21 mouse cellular contexts compared by ENCODE assay signal in genomic region chr1:185929761-185930160, GRCm38 (mm10).
DNase-seq lines count a peak whose midpoint lies in the region; ATAC-seq and TF ChIP-seq lines count a peak whose summit lies in the region.
"Had no signal": no experiment of that assay in that cellular context is flagged by ENCODE, and none has a peak within 500 bp of the region (broad histone marks: within the 10 kb centered on the region; RNA-seq: fewer than 3 reads in every experiment).

No protein-coding gene starts in this region.

- no peak for TF ChIP-seq POLR2A in lung, adult 2 months (IDR thresholded peaks at IDR 0.05; ENCODE audit: borderline replicate concordance, extremely low read depth, low read depth, low read length)

- 86% methylated on average over 5 of the region's 5 CpGs for WGBS in intestine, postnatal 0 days
- WGBS in intestine, embryonic 15.5 days, result 86% methylated on average over 5 of the region's 5 CpGs
- 82% methylated on average over 5 of the region's 5 CpGs for WGBS in lung, postnatal 0 days
- WGBS in lung, adult 2 months, result 83% methylated on average over 5 of the region's 5 CpGs
- 86% methylated on average over 5 of the region's 5 CpGs for WGBS in stomach, postnatal 0 days

- no peaks in the 10 kb centered on the region for H3K4me1 ChIP-seq in intestine, postnatal 0 days (replicated peaks; ENCODE audit: control insufficient read depth, insufficient read depth, low read length)
- H3K4me1 ChIP-seq in intestine, embryonic 15.5 days (replicated peaks), result no peaks in the 10 kb centered on the region
- no peaks in the 10 kb centered on the region for H3K4me1 ChIP-seq in lung, postnatal 0 days (ENCODE audit: insufficient read depth, low read depth, low read length)
- no peaks in the 10 kb centered on the region for H3K4me1 ChIP-seq in lung, adult 2 months (ENCODE audit: control insufficient read depth, insufficient read depth, low read length)
- H3K4me1 ChIP-seq in ES-E14 (ENCODE audit: control insufficient read depth in 2 of 2, insufficient read depth in 2 of 2, low read length in 2 of 2, poor library complexity in 1 of 2), result peaks cover 0 to 2% of the 10 kb centered on the region in 2 experiments; a peak in 1 of 4 replicates
- no peaks in the 10 kb centered on the region for H3K4me1 ChIP-seq in stomach, postnatal 0 days (replicated peaks; ENCODE audit: control insufficient read depth, insufficient read depth)
- H3K4me1 ChIP-seq: embryonic facial prominence, embryonic 10.5 days; forebrain, embryonic 12.5 days; lung, embryonic 15.5 days had no signal

- H3K4me2 ChIP-seq in intestine, postnatal 0 days (replicated peaks; ENCODE audit: low read depth), result no peak overlapping the region
- H3K4me2 ChIP-seq in intestine, embryonic 15.5 days (replicated peaks), result no peak overlapping the region
- H3K4me2 ChIP-seq in lung, postnatal 0 days (replicated peaks; ENCODE audit: low read depth, low read length), result no peak overlapping the region
- H3K4me2 ChIP-seq in stomach, postnatal 0 days (replicated peaks; ENCODE audit: low read depth), result no peak overlapping the region
- H3K4me2 ChIP-seq: forebrain, embryonic 12.5 days; lung, embryonic 15.5 days; midbrain, embryonic 13.5 days had no signal

- no peak for ATAC-seq in intestine, postnatal 0 days
- ATAC-seq in intestine, embryonic 15.5 days, result no peak
- no peak for ATAC-seq in lung, postnatal 0 days
- ATAC-seq in stomach, postnatal 0 days (ENCODE audit: low FRiP score, low TSS enrichment), result no peak
- ATAC-seq: inflammation-experienced regulatory T-cells, adult 6 months; midbrain, embryonic 13.5 days had no signal

- in situ Hi-C loops in ES-E14 (cut with MboI; ENCODE audit: low sequenced_read_pairs in 2 of 2, unreplicated experiment in 2 of 2), result no loop called here

- H3K36me3 ChIP-seq in intestine, postnatal 0 days (ENCODE audit: control insufficient read depth, insufficient read depth), result no peaks in the 10 kb centered on the region
- no peaks in the 10 kb centered on the region for H3K36me3 ChIP-seq in intestine, embryonic 15.5 days
- no peaks in the 10 kb centered on the region for H3K36me3 ChIP-seq in lung, postnatal 0 days (ENCODE audit: insufficient read depth, low read length)
- H3K36me3 ChIP-seq in ES-E14 (ENCODE audit: control insufficient read depth, insufficient read depth, low read length, poor library complexity, severe bottlenecking), result no peaks in the 10 kb centered on the region
- no peaks in the 10 kb centered on the region for H3K36me3 ChIP-seq in stomach, postnatal 0 days (ENCODE audit: control insufficient read depth, insufficient read depth, low read length)
- H3K36me3 ChIP-seq: embryonic facial prominence, embryonic 10.5 days; forebrain, embryonic 12.5 days; G1E; lung, embryonic 15.5 days; midbrain, embryonic 13.5 days had no signal

- H3K27me3 ChIP-seq in intestine, postnatal 0 days (replicated peaks; ENCODE audit: control insufficient read depth, insufficient read depth, low read length), result no peaks in the 10 kb centered on the region
- no peaks in the 10 kb centered on the region for H3K27me3 ChIP-seq in intestine, embryonic 15.5 days (replicated peaks)
- H3K27me3 ChIP-seq in lung, postnatal 0 days (replicated peaks; ENCODE audit: insufficient read depth, low read length), result no peaks in the 10 kb centered on the region
- H3K27me3 ChIP-seq in stomach, postnatal 0 days (ENCODE audit: control insufficient read depth, insufficient read depth, low read length), result no peaks in the 10 kb centered on the region
- H3K27me3 ChIP-seq: forebrain, embryonic 12.5 days; lung, embryonic 15.5 days; midbrain, embryonic 13.5 days had no signal

- DNase-seq in lung, postnatal 0 days (ENCODE audit: low spot score), result no peak
- DNase-seq in lung, adult 2 months, result no peak
- DNase-seq in ES-E14 (ENCODE audit: low read depth, low spot score), result peak; percentile 31
- DNase-seq in stomach, postnatal 0 days (ENCODE audit: low spot score), result no peak
- DNase-seq in urinary bladder, adult 18-20 months (ENCODE audit: low spot score in 2 of 2), result no peak
- DNase-seq: cerebellum, adult 8-10 months; heart, adult 18-20 months; left cerebral cortex, postnatal 4 days; liver; thymus, adult 18-20 months; thymus, postnatal 4 days had no signal

- TF ChIP-seq EP300 in lung, postnatal 0 days (IDR thresholded peaks at IDR 0.05), result no peak
- TF ChIP-seq EP300 in stomach, postnatal 0 days (optimal IDR thresholded peaks at IDR 0.05), result no peak

- no peak overlapping the region for H3K9ac ChIP-seq in intestine, postnatal 0 days (ENCODE audit: low read depth, low read length)
- no peak overlapping the region for H3K9ac ChIP-seq in intestine, embryonic 15.5 days
- no peak overlapping the region for H3K9ac ChIP-seq in lung, postnatal 0 days (replicated peaks; ENCODE audit: low read depth)
- H3K9ac ChIP-seq in ES-E14 (ENCODE audit: insufficient read depth, low read depth, low read length, poor library complexity, severe bottlenecking), result no peak overlapping the region
- H3K9ac ChIP-seq in stomach, postnatal 0 days (ENCODE audit: low read length), result no peak overlapping the region
- H3K9ac ChIP-seq: forebrain, embryonic 12.5 days; lung, embryonic 15.5 days; midbrain, embryonic 13.5 days had no signal

- TF ChIP-seq CTCF in intestine, postnatal 0 days (IDR thresholded peaks at IDR 0.05; ENCODE audit: low read depth), result peak; percentile 34
- TF ChIP-seq CTCF in lung, postnatal 0 days (IDR thresholded peaks at IDR 0.05), result peak; percentile 60
- no peak for TF ChIP-seq CTCF in lung, adult 2 months (IDR thresholded peaks at IDR 0.05; ENCODE audit: insufficient read depth, low read length)
- TF ChIP-seq CTCF in stomach, postnatal 0 days (IDR thresholded peaks at IDR 0.05; ENCODE audit: low read depth), result peak; percentile 49; the same call in 1 of the 2 replicates

- H3K27ac ChIP-seq in intestine, postnatal 0 days (ENCODE audit: low read depth, low read length), result no peak overlapping the region
- no peak overlapping the region for H3K27ac ChIP-seq in intestine, embryonic 15.5 days
- no peak overlapping the region for H3K27ac ChIP-seq in lung, postnatal 0 days (ENCODE audit: low read length)
- no peak overlapping the region for H3K27ac ChIP-seq in ES-E14 (ENCODE audit: insufficient read depth, low read depth, low read length, poor library complexity, severe bottlenecking)
- no peak overlapping the region for H3K27ac ChIP-seq in stomach, postnatal 0 days (replicated peaks)
- H3K27ac ChIP-seq: embryonic facial prominence, embryonic 10.5 days; forebrain, embryonic 12.5 days; left cerebral cortex, adult 2 months; lung, embryonic 15.5 days; midbrain, embryonic 13.5 days had no signal

- H3K9me3 ChIP-seq in intestine, postnatal 0 days (ENCODE audit: control insufficient read depth), result no peaks in the 10 kb centered on the region
- H3K9me3 ChIP-seq in intestine, embryonic 15.5 days, result no peaks in the 10 kb centered on the region
- no peaks in the 10 kb centered on the region for H3K9me3 ChIP-seq in lung, postnatal 0 days (ENCODE audit: low read length)
- no peaks in the 10 kb centered on the region for H3K9me3 ChIP-seq in ES-E14 (ENCODE audit: control insufficient read depth, insufficient read depth, low read depth, low read length)
- no peaks in the 10 kb centered on the region for H3K9me3 ChIP-seq in stomach, postnatal 0 days (ENCODE audit: control insufficient read depth, low read length)
- H3K9me3 ChIP-seq: forebrain, embryonic 12.5 days; lung, embryonic 15.5 days; midbrain, embryonic 13.5 days had no signal

- H3K4me3 ChIP-seq in intestine, postnatal 0 days (ENCODE audit: low read depth, low read length), result no peak overlapping the region
- no peak overlapping the region for H3K4me3 ChIP-seq in intestine, embryonic 15.5 days (replicated peaks)
- H3K4me3 ChIP-seq in lung, postnatal 0 days (ENCODE audit: low read depth, low read length), result no peak overlapping the region
- H3K4me3 ChIP-seq in lung, adult 2 months (replicated peaks; ENCODE audit: extremely low read depth, low read depth, low read length), result no peak overlapping the region
- no peak overlapping the region for H3K4me3 ChIP-seq in ES-E14 (ENCODE audit: insufficient read depth in 1 of 2, low read depth in 1 of 2, low read length in 2 of 2, poor library complexity in 1 of 2, severe bottlenecking in 1 of 2)
- H3K4me3 ChIP-seq in stomach, postnatal 0 days (ENCODE audit: low read depth, low read length), result no peak overlapping the region
- H3K4me3 ChIP-seq: embryonic facial prominence, embryonic 10.5 days; forebrain, embryonic 12.5 days; left cerebral cortex, adult 2 months; lung, embryonic 15.5 days; midbrain, embryonic 13.5 days; myocyte had no signal

TF ChIP-seq in ES-E14, 5 proteins besides CTCF, POLR2A, EP300 and RAD21:
- TF ChIP-seq CHD2 (IDR thresholded peaks at IDR 0.05; ENCODE audit: low read depth, low read length) (no peak), ZC3H11A (IDR thresholded peaks at IDR 0.05; ENCODE audit: borderline replicate concordance, low read depth, low read length) (0 out of 2 replicates have a peak, but pooled peaks have one; percentile 5)
